Mouse (Mus musculus) C2C12 (cell line): Measurements from ENCODE around the gene Gm49661.

Source experiments
- CTCF ChIP-seq: IDR thresholded peaks from one replicate; pipeline ENCODE4 v1.5.1; 2011; ENCODE audit not compliant: control insufficient read depth, insufficient read depth, insufficient read length
- FOSL1 ChIP-seq: IDR thresholded peaks from one replicate; pipeline ENCODE4 v1.8.0; 2011; ENCODE audit warnings: mild to moderate bottlenecking, low read length; ENCODE audit not compliant: poor library complexity, insufficient read depth, severe bottlenecking
- MYOD1 ChIP-seq: IDR thresholded peaks from one replicate; pipeline ENCODE4 v1.6.1; 2011; ENCODE audit warnings: low read depth; ENCODE audit not compliant: control insufficient read depth, insufficient read length
- MYOG ChIP-seq: IDR thresholded peaks from one replicate; pipeline ENCODE4 v1.6.1; 2011; ENCODE audit not compliant: control insufficient read depth, insufficient read length; ENCODE audit errors: extremely low read depth
- USF1 ChIP-seq: IDR thresholded peaks from one replicate; pipeline ENCODE4 v1.6.1; 2011; ENCODE audit warnings: low read depth, mild to moderate bottlenecking, control low read depth, moderate library complexity

GRCm38 (mm10) chr8:84975434-84975833, 6.2 kb upstream of the Gm49661 start:
- peak; percentile 60 for TF ChIP-seq CTCF
- no peak for TF ChIP-seq USF1
- no peak for TF ChIP-seq MYOD1
- TF ChIP-seq MYOG = no peak
- no peak for TF ChIP-seq FOSL1
